Mouse (Mus musculus): ENCODE measurements around the gene Pxdn.

Pxdn gene

GRCm38 (mm10) chr12:29937308-29937707 lies at the start of gene Pxdn:
Gene Pxdn (plus strand): TSS chr12:29937608.
- no peak for DNase-seq (ENCODE audit: low read depth, low spot score)

GRCm38 (mm10) chr12:29894669-29895068 lies 42.7 kb upstream of the Pxdn start:
- no peak for DNase-seq (ENCODE audit: low read depth, low spot score)

- DNase-seq (ENCODE audit: low read depth, low spot score) = no peak
These were observed 39.8 kb upstream of the Pxdn start for GRCm38 (mm10) chr12:29897533-29898085.

GRCm38 (mm10) chr12:29904101-29904874 lies 33.1 kb upstream of the Pxdn start:
- no peak for DNase-seq (ENCODE audit: low read depth, low spot score)

GRCm38 (mm10) chr12:29907056-29907455 lies 30.4 kb upstream of the Pxdn start:
- no peak for DNase-seq (ENCODE audit: low read depth, low spot score)

GRCm38 (mm10) chr12:29916139-29916538 lies 21.3 kb upstream of the Pxdn start:
- DNase-seq (ENCODE audit: low read depth, low spot score) = no peak

- DNase-seq (ENCODE audit: low read depth, low spot score) = no peak
These were observed 20.6 kb upstream of the Pxdn start for GRCm38 (mm10) chr12:29916807-29917206.

- DNase-seq (ENCODE audit: low read depth, low spot score) = no peak
These were observed 17.1 kb upstream of the Pxdn start for GRCm38 (mm10) chr12:29920298-29920697.

GRCm38 (mm10) chr12:29921481-29921880 lies 15.9 kb upstream of the Pxdn start:
- no peak for DNase-seq (ENCODE audit: low read depth, low spot score)

GRCm38 (mm10) chr12:29926896-29927295 lies 10.5 kb upstream of the Pxdn start:
- DNase-seq (ENCODE audit: low read depth, low spot score) = no peak

- DNase-seq (ENCODE audit: low read depth, low spot score) = no peak
These were observed 6.8 kb upstream of the Pxdn start for GRCm38 (mm10) chr12:29930591-29930990.

GRCm38 (mm10) chr12:29932951-29933350 lies 4.5 kb upstream of the Pxdn start:
- no peak for DNase-seq (ENCODE audit: low read depth, low spot score)

GRCm38 (mm10) chr12:29933501-29933900 lies 3.9 kb upstream of the Pxdn start:
- no peak for DNase-seq (ENCODE audit: low read depth, low spot score)

GRCm38 (mm10) chr12:29934120-29934581 lies 3.3 kb upstream of the Pxdn start:
- DNase-seq (ENCODE audit: low read depth, low spot score) = no peak

- no peak for DNase-seq (ENCODE audit: low read depth, low spot score)
These were observed 505 bp downstream of the Pxdn start for GRCm38 (mm10) chr12:29937851-29938375.

GRCm38 (mm10) chr12:29938376-29939041 lies 1.1 kb downstream of the Pxdn start:
- DNase-seq (ENCODE audit: low read depth, low spot score) = no peak

GRCm38 (mm10) chr12:29939261-29939671 lies 1.9 kb downstream of the Pxdn start:
- no peak for DNase-seq (ENCODE audit: low read depth, low spot score)

- no peak for DNase-seq (ENCODE audit: low read depth, low spot score)
These were observed 5.0 kb downstream of the Pxdn start for GRCm38 (mm10) chr12:29942435-29942834.

- DNase-seq (ENCODE audit: low read depth, low spot score) = no peak
These were observed 7.2 kb downstream of the Pxdn start for GRCm38 (mm10) chr12:29944650-29945049.

GRCm38 (mm10) chr12:29945182-29945743 lies 7.9 kb downstream of the Pxdn start:
- DNase-seq (ENCODE audit: low read depth, low spot score) = no peak

GRCm38 (mm10) chr12:29951043-29951442 lies 13.6 kb downstream of the Pxdn start:
- DNase-seq (ENCODE audit: low read depth, low spot score) = no peak

- no peak for DNase-seq (ENCODE audit: low read depth, low spot score)
These were observed 14.1 kb downstream of the Pxdn start for GRCm38 (mm10) chr12:29951485-29951884.
